Mouse (Mus musculus) megakaryocyte-erythroid progenitor cell, adult 5-6 weeks (primary cell): ENCODE measurements around the gene Sec22c. TPM values are rescaled to one million over a fixed set of nuclear protein-coding genes. Genes with fewer than 3 reads are reported as not detected.
A peak's percentile ranks its signal among the peaks of the same experiment; 100 is the strongest.

Source experiments
- ATAC-seq: replicated peaks from 2 replicates; pipeline ENCODE4 v1.8.0; 2016; ENCODE audit warnings: mild to moderate bottlenecking, inconsistent platforms; ENCODE audit not compliant: severe bottlenecking, poor library complexity, low FRiP score, low TSS enrichment
- total RNA-seq, 2 experiments: library from RNA; stranded (forward) in 1 of 2; stranded (reverse) in 1 of 2; fragments of 200-1000, 215-1000 nt in 1 of 2; fragments of >200 nt in 1 of 2; fragmentation: Nextera tagmentation in 1 of 2; gene quantifications; 2 replicates each; pipeline ENCODE4 v1.2.3; 2014 to 2017

Sec22c gene
- total RNA-seq, 2 experiments from 2014 or later: 3.1 to 10.9 TPM

DNA sequence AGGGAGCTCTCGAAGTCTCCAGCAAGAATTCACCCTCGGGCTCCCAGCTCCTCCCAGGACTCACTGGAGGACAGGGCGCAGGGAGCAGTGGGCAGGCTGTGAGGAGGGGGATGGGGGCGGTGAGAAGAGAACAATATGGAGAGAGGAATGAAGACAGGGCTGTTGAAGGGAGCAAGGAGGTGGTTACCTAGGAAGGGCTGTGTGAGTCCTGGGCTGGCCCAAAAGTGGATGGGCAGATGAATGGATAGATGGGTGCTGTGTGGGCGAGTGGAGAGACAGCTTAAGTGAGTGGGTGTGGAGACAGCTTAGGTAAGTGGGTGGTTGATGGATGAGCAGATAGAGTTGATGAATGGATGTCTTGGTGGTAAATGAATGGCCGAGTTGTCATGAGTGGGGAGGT lies 41.8 kb downstream of the Sec22c start:
- ATAC-seq: no peak

DNA sequence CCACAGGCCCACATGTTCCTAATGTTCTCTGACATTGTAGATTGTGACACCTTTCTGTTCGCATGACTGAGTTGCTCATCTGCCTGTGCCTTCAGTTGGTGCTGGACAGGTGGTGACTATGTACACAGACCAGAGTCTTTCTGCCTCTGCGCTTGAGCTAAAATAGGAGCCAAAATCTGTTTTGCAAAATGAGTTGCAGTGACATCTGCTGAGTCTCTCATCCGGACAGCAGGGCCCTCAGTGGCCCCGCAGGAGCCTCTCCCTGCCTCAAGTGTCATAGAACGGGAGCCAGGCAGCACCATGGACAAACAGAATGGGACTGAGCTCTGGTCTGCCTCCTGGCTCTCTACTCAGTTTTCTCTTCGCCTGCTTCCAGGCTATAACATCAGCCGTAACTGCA lies 45.5 kb downstream of the Sec22c start:
- ATAC-seq: no peak

GRCm38 (mm10) chr9:121658248-121658647 lies 47.0 kb downstream of the Sec22c start:
- ATAC-seq: no peak

- ATAC-seq: no peak
Measured at GRCm38 (mm10) chr9:121657143-121657542, 48.1 kb downstream of the Sec22c start.

DNA sequence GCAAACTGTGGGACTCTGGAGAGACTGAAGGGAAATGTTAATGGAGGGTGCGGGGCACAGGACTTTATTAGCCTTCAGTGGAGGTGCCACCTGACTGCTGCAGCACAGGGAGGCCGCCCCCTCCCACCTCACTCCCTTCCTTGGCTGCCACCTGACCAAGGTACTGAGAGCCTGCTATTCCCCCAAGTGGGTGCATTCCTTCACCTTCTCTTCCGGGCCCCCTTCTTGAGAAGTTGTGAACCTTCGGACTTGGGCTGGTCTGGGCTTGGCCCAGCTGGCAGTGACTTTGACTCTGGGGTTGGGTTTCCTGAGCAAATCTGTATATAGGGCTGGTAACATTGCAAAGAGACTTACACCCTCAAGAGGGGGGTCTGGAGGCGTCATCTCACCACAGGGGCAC lies 49.0 kb downstream of the Sec22c start:
- no peak for ATAC-seq

- ATAC-seq: no peak
Measured at GRCm38 (mm10) chr9:121653668-121654067, 51.6 kb downstream of the Sec22c start.

GRCm38 (mm10) chr9:121647026-121647425 lies 58.3 kb downstream of the Sec22c start:
- ATAC-seq: no peak

DNA sequence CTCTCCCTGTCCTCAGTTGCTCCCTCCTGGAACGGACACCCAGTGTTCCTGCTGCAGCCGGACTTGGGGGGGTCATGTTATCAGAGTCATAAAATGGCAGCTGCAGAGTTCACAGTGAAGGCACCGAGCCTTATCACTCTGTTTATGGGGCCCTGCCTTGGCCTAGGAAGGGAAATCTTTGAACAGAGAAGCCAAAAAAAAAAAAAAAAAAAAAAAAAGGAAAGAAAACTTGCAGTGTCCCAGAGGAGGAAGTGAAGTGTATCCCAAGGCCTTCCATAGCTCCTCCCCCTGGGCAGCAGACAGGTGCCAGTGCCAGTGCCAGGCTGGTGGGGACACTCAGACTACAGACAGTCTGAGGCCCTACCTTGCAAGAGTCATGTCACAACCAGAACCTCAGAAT lies 60.4 kb downstream of the Sec22c start:
- no peak for ATAC-seq

GRCm38 (mm10) chr9:121642401-121643181 lies 62.7 kb downstream of the Sec22c start, which contains the start of gene Vipr1:
TSS of gene Vipr1 (plus strand) at chr9:121642716.
- ATAC-seq: peak; percentile 48

GRCm38 (mm10) chr9:121642001-121642400 lies 63.3 kb downstream of the Sec22c start, which contains the start of gene Lyzl4:
TSS of gene Lyzl4 (minus strand) at chr9:121642096.
- ATAC-seq: peak; percentile 54

- no peak for ATAC-seq
Measured at GRCm38 (mm10) chr9:121641235-121641915, 63.9 kb downstream of the Sec22c start.

DNA sequence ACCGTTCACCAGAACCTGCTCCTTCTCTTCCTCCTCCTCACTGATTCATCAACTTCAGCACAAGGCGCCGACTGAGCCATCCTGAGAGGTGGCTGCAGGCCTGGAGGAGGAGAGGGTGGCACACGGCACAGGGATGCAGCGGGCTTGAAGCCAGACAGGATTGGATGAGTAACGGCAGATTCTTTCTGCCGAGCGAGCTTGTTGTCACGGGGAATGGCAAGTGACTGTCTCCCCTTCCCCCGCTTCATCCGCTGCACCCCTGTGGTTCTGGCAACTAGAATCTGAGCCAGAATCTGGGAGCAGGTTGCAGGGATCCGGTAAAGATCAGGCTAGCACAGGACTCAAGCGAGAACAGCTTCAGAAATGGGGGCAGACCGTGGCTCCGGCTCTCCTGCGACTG lies 65.5 kb downstream of the Sec22c start:
- no peak for ATAC-seq

GRCm38 (mm10) chr9:121635835-121636576 lies 69.3 kb downstream of the Sec22c start:
- no peak for ATAC-seq

DNA sequence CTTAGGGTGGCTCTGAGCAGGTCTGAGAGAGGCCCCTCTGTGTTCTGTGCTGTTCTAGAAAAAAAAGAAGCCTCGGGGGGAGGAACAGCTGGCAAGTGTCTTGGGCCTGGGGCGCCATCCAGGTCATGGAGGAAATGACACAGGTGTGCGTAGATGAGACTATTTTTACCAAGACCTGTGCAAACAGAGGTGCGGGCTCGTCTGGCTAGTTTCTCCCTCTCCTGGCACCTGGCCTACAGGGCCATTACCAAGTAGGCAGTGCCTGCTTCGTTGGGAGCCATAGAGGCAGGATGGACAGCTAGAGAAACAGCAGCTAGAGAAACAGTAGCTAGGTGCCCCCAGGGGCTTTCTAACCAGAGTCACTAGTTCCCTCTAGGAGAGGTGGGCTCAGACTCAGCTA lies 72.0 kb downstream of the Sec22c start:
- no peak for ATAC-seq

DNA sequence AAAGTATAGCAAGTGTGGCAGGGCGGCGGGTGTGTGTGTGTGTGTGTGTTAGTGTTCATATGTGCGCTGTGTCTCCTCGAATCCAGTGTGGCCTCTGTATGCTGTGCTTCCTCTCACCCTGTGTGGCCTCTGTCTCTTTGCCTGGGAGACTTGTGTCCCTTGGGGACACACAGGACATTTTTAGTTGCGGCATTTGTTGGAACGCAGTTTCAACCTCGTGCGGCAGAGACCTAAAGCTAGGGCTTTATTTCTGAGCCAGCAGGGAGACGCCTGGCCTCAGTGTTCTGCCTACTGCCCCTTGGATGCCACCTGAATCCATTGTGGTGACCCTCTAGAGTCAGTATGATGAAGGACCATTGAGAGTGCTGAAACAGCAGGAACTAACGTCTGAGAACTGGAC lies 72.4 kb downstream of the Sec22c start:
- no peak for ATAC-seq

- no peak for ATAC-seq
Measured at GRCm38 (mm10) chr9:121631946-121632345, 73.3 kb downstream of the Sec22c start.

DNA sequence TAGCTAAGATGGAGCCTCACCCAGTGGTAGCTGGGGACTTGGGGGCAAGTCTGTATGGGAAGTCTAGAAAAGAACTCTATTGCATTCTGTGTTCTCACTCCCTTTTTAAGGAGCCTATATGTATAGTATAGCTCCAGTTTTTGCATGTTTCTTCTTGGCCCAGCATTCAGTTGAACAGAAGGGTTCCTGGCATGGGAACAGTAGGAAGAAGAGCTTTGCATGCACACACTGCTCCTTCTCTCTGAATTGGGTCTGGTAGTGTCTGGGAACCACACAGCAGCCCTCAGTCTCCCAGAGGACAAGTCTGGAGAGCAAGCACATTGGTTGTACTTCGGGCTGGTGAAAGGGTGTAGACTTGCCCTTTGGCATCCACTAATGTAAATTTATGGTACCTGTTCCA lies 74.7 kb downstream of the Sec22c start:
- ATAC-seq: no peak
